Mouse (Mus musculus): Measurements from ENCODE around the gene Cluap1. TPM values are rescaled to one million over a fixed set of nuclear protein-coding genes. Genes with fewer than 3 reads are reported as not detected.

Gene Cluap1
- polyA plus RNA-seq, 1 experiment from 2014 or later: 26.2 TPM

DNA sequence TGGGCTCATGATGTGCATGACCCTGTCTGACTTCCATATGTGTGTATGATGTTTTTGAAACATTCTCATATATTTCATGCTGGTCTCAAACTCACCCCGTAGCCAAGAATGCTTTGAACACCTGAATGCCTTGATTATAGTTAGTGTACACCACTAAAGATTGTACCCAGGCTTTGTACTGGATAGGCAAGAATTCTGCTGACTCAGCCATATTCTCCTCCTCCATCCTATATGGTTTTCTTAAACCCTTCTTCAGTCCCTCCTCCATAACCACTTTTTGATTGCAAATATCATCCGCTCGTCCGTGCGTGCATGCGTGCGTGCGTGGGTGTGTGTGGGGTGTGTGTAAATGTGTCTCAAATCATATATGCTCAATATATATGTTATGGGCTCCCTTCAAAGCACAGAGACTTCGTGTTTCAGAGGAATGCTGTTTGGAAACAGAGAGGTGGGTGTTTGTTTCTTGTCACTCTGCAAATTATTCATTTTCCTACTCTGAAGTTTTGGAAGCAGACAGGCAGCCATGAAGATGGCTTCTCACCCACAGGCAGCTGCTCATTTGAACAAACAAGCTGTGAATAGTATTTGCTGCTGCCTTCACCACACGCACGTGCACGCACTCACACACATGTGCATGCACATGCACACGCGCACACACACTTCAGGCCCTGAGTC is 16.8 kb upstream of the Cluap1 start:
- WGBS: 92% methylated on average over 14 of the region's 14 CpGs
- Histone ChIP-seq H3K27ac (ENCODE audit: low read depth, low read length) (no peak overlapping the region), H3K4me1 (ENCODE audit: control insufficient read depth, insufficient read depth, low read length) (no peaks in the 10 kb centered on the region), H3K27me3 (ENCODE audit: control insufficient read depth, insufficient read depth, low read length) (no peaks in the 10 kb centered on the region), H3K9me3 (ENCODE audit: control insufficient read depth, low read length) (no peaks in the 10 kb centered on the region), H3K9ac (ENCODE audit: low read depth, low read length) (no peak overlapping the region), H3K36me3 (ENCODE audit: control insufficient read depth, insufficient read depth, low read length) (0 out of 2 replicates have a peak, but pooled peaks cover 4% of the 10 kb centered on the region), H3K4me3 (ENCODE audit: low read length) (no peak overlapping the region), H3K4me2 (replicated peaks; ENCODE audit: low read depth, low read length) (no peak overlapping the region)
- no peak for ATAC-seq (ENCODE audit: low FRiP score, low TSS enrichment)

DNA sequence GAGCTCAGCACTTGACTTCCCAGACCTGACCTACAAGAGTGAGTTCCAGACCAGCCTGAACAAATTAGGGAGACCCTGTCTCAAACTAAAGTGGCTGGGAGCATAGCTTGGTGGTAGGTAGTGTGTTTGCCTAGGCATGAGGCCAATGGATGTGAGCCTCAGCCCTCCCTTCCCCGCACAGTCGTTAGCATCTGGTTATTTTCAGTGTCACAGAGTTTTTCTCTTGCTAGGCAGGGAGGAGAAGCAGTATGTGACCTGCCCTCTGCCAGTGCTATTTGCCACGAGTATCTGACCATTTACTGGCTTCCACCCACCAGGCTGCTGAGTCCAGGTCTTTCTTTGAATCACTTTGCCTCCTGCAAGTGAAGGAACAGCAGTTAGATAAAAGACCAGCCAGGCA is 14.9 kb upstream of the Cluap1 start:
- Histone ChIP-seq H3K4me1 (ENCODE audit: control insufficient read depth, insufficient read depth, low read length) (no peaks in the 10 kb centered on the region), H3K27ac (ENCODE audit: low read depth, low read length) (no peak overlapping the region), H3K27me3 (ENCODE audit: control insufficient read depth, insufficient read depth, low read length) (no peaks in the 10 kb centered on the region), H3K4me3 (ENCODE audit: low read length) (no peak overlapping the region), H3K9ac (ENCODE audit: low read depth, low read length) (no peak overlapping the region), H3K36me3 (ENCODE audit: control insufficient read depth, insufficient read depth, low read length) (peaks cover 19% of the 10 kb centered on the region), H3K9me3 (ENCODE audit: control insufficient read depth, low read length) (no peaks in the 10 kb centered on the region), H3K4me2 (replicated peaks; ENCODE audit: low read depth, low read length) (no peak overlapping the region)
- ATAC-seq (ENCODE audit: low FRiP score, low TSS enrichment): no peak
- 53% methylated on average over 3 of the region's 3 CpGs for WGBS

DNA sequence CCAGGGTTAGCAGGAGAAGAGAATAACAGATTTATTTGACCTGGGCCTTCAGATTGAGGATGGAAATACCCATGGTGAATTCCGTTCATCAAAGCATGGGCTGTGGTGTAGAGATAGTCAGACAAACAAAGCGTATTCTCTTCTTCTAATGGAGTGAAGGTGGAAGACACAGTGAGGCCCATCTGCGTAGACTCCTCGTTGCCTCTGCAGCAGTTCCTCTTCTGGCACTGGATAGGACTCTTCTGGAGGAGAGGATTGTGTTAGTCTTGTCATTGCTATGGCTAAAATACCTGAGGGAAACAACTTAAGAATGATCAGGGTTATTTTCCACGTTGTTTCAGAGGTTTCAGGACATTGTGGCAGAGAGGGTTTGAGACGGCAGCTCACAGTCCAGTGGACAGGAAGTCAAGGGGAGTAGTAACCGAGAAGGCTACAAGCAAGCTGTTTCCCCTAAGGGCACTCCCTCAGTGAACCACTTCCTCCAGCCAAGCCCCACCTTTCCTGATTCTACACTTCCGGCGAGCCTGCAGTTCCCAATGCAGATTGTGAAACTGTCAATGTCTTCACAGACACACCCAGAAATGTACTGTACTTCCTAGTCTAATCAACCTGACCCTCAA is 13.3 kb upstream of the Cluap1 start:
- Histone ChIP-seq H3K27me3 (ENCODE audit: control insufficient read depth, insufficient read depth, low read length) (no peaks in the 10 kb centered on the region), H3K4me2 (replicated peaks; ENCODE audit: low read depth, low read length) (no peak overlapping the region), H3K36me3 (ENCODE audit: control insufficient read depth, insufficient read depth, low read length) (peaks cover 35% of the 10 kb centered on the region), H3K9me3 (ENCODE audit: control insufficient read depth, low read length) (no peaks in the 10 kb centered on the region), H3K27ac (ENCODE audit: low read depth, low read length) (peak overlapping the region; percentile 9; the same call in 1 of the 2 replicates), H3K4me3 (ENCODE audit: low read length) (no peak overlapping the region), H3K4me1 (ENCODE audit: control insufficient read depth, insufficient read depth, low read length) (no peaks in the 10 kb centered on the region), H3K9ac (ENCODE audit: low read depth, low read length) (no peak overlapping the region)
- 67% methylated on average over 9 of the region's 9 CpGs for WGBS
- ATAC-seq (ENCODE audit: low FRiP score, low TSS enrichment): no peak

DNA sequence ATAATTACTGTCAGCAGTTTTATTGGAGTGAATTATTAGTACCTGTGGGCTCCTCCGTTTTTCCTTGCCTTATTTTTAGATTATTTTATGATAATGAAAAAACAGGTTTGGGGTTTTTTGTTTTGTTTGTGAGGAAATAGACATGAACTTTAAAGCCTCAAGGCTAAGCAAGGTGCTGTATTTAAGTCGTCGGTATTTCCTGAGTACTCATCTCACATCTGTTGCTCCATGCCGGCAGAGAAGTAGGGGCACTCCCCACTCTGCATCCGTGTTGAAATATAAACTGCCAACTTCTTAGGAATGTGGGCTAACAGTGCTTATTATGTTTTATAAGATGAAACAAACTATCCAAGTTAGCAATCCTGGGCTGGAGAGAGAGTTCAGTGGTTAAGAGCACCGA is 12.6 kb upstream of the Cluap1 start:
- no peak for ATAC-seq (ENCODE audit: low FRiP score, low TSS enrichment)
- Histone ChIP-seq H3K9ac (ENCODE audit: low read depth, low read length) (no peak overlapping the region), H3K27ac (ENCODE audit: low read depth, low read length) (no peak overlapping the region), H3K36me3 (ENCODE audit: control insufficient read depth, insufficient read depth, low read length) (peaks cover 42% of the 10 kb centered on the region), H3K4me2 (replicated peaks; ENCODE audit: low read depth, low read length) (no peak overlapping the region), H3K9me3 (ENCODE audit: control insufficient read depth, low read length) (no peaks in the 10 kb centered on the region), H3K4me1 (ENCODE audit: control insufficient read depth, insufficient read depth, low read length) (no peaks in the 10 kb centered on the region), H3K4me3 (ENCODE audit: low read length) (no peak overlapping the region), H3K27me3 (ENCODE audit: control insufficient read depth, insufficient read depth, low read length) (no peaks in the 10 kb centered on the region)
- WGBS: 80% methylated on average over 6 of the region's 6 CpGs

DNA sequence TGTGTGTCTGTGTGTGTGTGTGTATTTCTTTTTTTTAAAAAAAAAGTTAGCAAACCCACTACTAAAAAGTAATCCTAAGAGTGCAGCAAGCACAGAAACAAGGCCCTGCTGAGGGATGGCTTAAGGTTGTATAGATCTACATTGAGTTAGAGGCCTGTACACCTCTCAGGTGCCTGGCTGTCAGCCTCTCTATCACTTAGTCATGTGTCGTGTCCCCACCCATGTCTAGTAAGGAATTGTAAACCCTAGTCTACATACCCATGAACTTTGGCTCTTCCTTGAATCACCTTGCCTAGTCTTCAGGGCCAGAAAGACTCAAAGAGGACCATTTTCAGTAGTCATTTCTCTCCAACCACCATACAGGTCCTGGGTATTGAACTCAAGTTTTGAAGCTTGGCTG is 12.0 kb upstream of the Cluap1 start:
- ATAC-seq (ENCODE audit: low FRiP score, low TSS enrichment): no peak
- Histone ChIP-seq H3K4me3 (ENCODE audit: low read length) (no peak overlapping the region), H3K4me1 (ENCODE audit: control insufficient read depth, insufficient read depth, low read length) (no peaks in the 10 kb centered on the region), H3K27ac (ENCODE audit: low read depth, low read length) (no peak overlapping the region), H3K9ac (ENCODE audit: low read depth, low read length) (no peak overlapping the region), H3K27me3 (ENCODE audit: control insufficient read depth, insufficient read depth, low read length) (no peaks in the 10 kb centered on the region), H3K36me3 (ENCODE audit: control insufficient read depth, insufficient read depth, low read length) (peaks cover 48% of the 10 kb centered on the region), H3K9me3 (ENCODE audit: control insufficient read depth, low read length) (no peaks in the 10 kb centered on the region), H3K4me2 (replicated peaks; ENCODE audit: low read depth, low read length) (no peak overlapping the region)
- 90% methylated on average over 1 of the region's 1 CpGs for WGBS

DNA sequence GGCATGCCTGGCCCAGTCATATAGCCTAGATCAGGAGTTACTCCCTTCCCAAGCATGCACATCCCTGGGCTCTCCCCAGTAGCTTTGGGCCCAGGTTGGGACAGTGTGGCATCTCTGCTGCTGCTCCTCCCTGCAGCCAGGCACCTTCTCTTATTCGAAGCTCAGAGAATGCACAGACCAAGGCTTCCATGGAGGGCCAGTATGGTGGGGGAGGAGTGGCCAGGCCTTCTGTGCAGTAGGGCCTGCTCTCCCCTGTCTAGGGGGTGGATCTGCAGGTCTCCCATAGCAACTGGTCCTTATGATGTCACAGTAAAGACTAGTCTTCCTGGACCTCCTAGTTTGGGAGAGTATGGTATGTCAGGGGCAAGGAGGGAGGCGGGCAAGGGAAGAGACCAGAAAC is 1.1 kb upstream of the Cluap1 start:
- WGBS: 85% methylated on average over 2 of the region's 2 CpGs
- Histone ChIP-seq H3K9ac (ENCODE audit: low read depth, low read length) (no peak overlapping the region), H3K36me3 (ENCODE audit: control insufficient read depth, insufficient read depth, low read length) (peaks cover 43% of the 10 kb centered on the region), H3K4me2 (replicated peaks; ENCODE audit: low read depth, low read length) (no peak overlapping the region), H3K4me1 (ENCODE audit: control insufficient read depth, insufficient read depth, low read length) (peaks cover 7% of the 10 kb centered on the region), H3K9me3 (ENCODE audit: control insufficient read depth, low read length) (no peaks in the 10 kb centered on the region), H3K27ac (ENCODE audit: low read depth, low read length) (no peak overlapping the region), H3K27me3 (ENCODE audit: control insufficient read depth, insufficient read depth, low read length) (no peaks in the 10 kb centered on the region), H3K4me3 (ENCODE audit: low read length) (no peak overlapping the region)
- ATAC-seq (ENCODE audit: low FRiP score, low TSS enrichment): no peak

DNA sequence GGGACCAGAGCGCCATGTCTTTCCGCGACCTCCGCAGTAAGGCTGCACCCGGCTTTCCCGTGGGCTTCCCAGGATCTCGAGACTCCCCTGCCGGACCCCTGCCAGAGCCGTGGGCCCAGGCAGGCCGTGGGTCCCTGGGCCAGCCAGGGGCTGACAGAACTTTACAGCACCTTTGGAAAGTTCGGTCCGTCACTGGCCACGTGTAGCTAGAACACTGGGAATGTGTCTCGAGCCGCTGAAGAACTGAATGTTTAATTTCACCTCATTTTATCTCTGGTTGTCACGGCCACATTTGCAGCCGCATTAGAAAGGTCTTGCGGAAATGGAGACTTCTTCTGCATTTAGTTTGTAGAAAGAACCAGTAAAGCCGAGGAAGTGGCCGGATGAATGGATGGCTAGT is 517 bp downstream of the Cluap1 start:
- Histone ChIP-seq H3K27ac (ENCODE audit: low read depth, low read length) (no peak overlapping the region), H3K9ac (ENCODE audit: low read depth, low read length) (peak overlapping the region; percentile 55), H3K4me3 (ENCODE audit: low read length) (peak overlapping the region; percentile 47), H3K4me2 (replicated peaks; ENCODE audit: low read depth, low read length) (peak overlapping the region; percentile 75), H3K36me3 (ENCODE audit: control insufficient read depth, insufficient read depth, low read length) (peaks cover 41% of the 10 kb centered on the region), H3K27me3 (ENCODE audit: control insufficient read depth, insufficient read depth, low read length) (no peaks in the 10 kb centered on the region), H3K4me1 (ENCODE audit: control insufficient read depth, insufficient read depth, low read length) (peaks cover 7% of the 10 kb centered on the region), H3K9me3 (ENCODE audit: control insufficient read depth, low read length) (no peaks in the 10 kb centered on the region)
- 8% methylated on average over 19 of the region's 20 CpGs for WGBS
- ATAC-seq (ENCODE audit: low FRiP score, low TSS enrichment): no peak; the same call in 1 of the 2 replicates

DNA sequence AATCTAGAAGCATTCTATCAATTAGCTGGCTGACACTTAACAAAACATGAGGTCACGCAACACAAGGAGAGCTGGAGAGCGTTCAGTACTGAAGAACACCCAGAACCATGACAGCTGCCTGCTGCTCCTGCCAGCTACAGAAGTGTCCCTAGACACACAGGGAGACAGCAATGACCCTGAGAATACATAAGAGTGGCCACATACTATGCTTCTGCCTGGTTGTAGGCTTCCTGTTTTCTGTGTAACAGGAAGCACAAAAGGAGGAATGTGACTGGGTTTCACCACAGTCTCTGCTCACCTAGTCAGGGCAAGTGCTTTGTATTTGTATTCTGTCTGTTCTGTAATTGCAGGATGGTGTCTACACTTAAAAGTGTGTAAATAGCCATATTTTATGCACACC is 12.2 kb downstream of the Cluap1 start:
- Histone ChIP-seq H3K4me2 (replicated peaks; ENCODE audit: low read depth, low read length) (no peak overlapping the region), H3K9me3 (ENCODE audit: control insufficient read depth, low read length) (no peaks in the 10 kb centered on the region), H3K27me3 (ENCODE audit: control insufficient read depth, insufficient read depth, low read length) (no peaks in the 10 kb centered on the region), H3K36me3 (ENCODE audit: control insufficient read depth, insufficient read depth, low read length) (peaks cover 40% of the 10 kb centered on the region), H3K4me1 (ENCODE audit: control insufficient read depth, insufficient read depth, low read length) (no peaks in the 10 kb centered on the region), H3K9ac (ENCODE audit: low read depth, low read length) (no peak overlapping the region), H3K4me3 (ENCODE audit: low read length) (no peak overlapping the region), H3K27ac (ENCODE audit: low read depth, low read length) (no peak overlapping the region)
- 90% methylated on average over 2 of the region's 2 CpGs for WGBS
- ATAC-seq (ENCODE audit: low FRiP score, low TSS enrichment): no peak

DNA sequence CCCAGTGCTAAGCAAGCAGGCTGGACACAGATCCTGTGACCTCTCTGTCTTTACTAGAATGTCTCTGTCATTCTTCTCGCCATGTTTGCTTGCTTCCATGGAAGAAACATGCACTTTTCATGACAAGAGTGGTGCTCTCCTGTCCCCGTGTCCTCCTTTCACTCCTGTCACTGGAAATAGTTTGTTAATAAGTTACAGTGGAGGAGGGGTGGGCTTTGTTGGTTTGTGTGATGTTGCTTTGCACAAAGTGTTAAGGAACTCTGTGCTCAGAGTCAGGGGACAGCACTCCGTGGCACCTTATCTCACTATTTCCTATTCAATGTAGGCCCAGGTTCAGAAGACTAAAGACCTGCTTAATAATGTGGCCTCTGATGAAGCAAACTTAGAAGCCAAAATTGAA is 14.9 kb downstream of the Cluap1 start:
- no peak for ATAC-seq (ENCODE audit: low FRiP score, low TSS enrichment)
- WGBS: 88% methylated on average over 3 of the region's 3 CpGs
- Histone ChIP-seq H3K4me3 (ENCODE audit: low read length) (no peak overlapping the region), H3K27me3 (ENCODE audit: control insufficient read depth, insufficient read depth, low read length) (no peaks in the 10 kb centered on the region), H3K9me3 (ENCODE audit: control insufficient read depth, low read length) (no peaks in the 10 kb centered on the region), H3K4me2 (replicated peaks; ENCODE audit: low read depth, low read length) (no peak overlapping the region), H3K36me3 (ENCODE audit: control insufficient read depth, insufficient read depth, low read length) (peaks cover 48% of the 10 kb centered on the region), H3K4me1 (ENCODE audit: control insufficient read depth, insufficient read depth, low read length) (no peaks in the 10 kb centered on the region), H3K9ac (ENCODE audit: low read depth, low read length) (no peak overlapping the region), H3K27ac (ENCODE audit: low read depth, low read length) (no peak overlapping the region)

Data from kidney, embryonic 14.5 days (tissue).